Mouse (Mus musculus) heart, adult 8-10 months (tissue): ENCODE results near the gene Hsd17b7. TPM values are rescaled to one million over a fixed set of nuclear protein-coding genes. Genes with fewer than 3 reads are reported as not detected.
"Not testable (repeated sequence)": the region's sequence is repeated elsewhere in the genome, so short reads cannot be mapped to it uniquely, and the experiment has no call there.

Experiments used
- DNase-seq: peaks from one replicate; pipeline ENCODE4 v3.0.0; 2022; ENCODE audit warnings: low spot score
- total RNA-seq, 4 experiments: library from RNA; stranded (reverse); gene quantifications; 2 replicates each; pipeline ENCODE4 v1.2.4; 2022

Hsd17b7 gene
- total RNA-seq: 10 to 100 TPM; 10.5 to 15.8 (median 12.7) TPM

DNA sequence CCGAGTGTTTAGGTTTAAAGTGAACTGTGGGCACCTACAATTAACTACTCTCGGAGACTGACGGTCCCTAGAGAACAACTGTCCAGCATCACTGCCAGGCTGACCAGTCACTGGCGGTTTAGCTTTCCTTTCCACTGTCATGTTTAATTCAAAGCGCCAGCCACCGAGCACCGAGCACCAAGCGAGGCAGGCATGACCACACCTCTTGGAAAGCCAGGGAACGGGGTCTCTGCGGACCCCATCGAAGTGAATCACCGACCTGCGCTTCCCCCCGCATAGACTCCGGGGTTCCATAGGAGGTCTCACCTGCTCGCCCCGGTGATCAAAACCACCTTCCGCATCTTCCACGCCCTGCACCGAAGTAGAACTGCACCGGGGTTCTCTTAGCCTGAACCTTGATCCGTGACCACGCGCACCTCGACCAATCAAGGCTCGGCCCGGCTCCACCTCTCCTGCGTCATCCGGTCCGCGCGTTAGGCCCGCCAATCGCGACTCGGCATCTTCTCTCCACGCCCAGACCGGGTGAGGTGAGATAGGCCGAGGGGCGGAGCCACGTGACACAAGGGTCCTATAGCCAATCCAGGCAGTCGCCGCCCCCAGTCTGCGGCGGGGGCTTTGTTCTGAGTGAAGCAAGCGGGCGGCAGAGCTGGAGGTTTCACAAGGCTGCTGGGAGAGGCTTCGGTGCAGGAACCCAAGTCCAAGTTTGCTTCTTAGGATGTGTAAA is at the start of gene Hsd17b7:
TSS of gene Hsd17b7 (minus strand) at position 450 of the 724 bp plus-strand sequence.
- peak; percentile 97 for DNase-seq

DNA sequence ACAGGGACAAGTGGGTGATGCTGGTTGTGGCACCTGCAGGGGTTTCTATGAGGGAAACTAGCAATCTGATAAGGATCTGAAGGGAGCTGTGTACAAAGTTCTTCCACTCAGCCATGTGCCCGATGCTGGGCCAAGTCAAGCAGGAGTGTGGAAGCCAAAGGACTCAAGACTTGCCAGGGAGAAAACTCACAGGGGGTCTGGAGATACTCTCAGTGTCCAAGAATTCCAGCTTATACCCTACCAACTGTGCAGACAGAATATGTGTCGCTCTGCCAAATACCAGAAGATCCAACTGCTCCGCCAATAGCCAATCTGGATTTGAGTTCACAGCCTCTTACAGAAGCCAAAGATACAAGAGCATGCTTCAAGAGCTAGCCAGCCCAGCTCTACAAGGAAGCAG is 45.7 kb upstream of the Hsd17b7 start:
- no peak for DNase-seq

DNA sequence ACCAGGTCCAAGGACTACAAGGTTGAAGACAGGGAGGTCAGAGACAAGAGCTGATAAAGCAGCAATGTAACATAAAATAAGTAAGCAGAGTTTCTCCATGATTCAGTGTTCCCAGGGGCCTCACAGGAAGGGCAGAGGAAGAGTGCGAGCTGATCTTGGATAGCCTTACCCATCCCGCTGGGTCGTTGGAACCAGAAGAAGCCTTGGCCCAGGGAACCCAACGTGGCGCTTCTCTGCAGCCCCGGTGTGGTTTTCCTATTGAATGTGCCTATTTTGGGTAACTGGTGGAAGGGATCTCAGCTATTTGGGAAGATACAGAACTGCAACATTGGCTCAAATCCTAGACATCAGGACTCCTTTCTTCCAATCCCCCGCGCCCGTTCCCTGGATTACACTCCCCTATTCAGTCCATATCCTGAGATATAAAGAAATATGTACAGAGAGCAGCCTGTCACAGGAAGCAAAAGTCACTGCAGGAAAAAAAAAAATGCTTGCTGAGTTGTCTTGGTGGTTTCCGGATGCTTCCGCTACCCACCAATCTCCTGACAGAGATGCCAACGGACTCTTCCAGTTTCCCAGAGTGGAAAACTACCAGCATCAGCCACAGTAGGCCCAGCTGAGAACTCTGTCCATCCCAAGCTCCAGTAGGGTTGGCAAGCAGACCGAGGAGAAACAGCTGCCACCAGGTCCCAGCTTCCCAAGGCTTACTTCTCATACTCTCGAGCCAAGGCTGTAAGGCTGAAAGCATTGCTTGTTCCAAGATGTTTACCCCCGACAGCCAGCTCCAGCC is 41.9 kb upstream of the Hsd17b7 start:
- DNase-seq: peak; percentile 52

DNA sequence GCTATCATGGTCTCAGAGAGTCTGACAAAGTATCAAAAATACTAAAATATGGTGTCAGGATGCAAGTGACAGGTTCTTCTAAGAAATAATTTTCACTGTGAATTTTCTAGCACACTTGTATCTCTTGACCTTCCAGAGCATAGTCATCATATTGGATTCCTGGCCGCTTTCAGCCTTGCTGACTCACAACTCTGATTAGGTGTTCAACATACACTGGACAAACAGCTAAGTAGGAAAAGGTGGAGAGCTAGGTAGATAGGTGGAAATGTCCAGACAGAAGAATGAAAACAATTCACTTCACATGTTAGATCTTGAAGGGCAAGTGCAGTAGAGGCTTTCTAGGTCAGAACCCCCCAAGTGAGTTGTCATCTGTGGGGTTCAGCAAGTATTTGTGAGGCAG is 40.3 kb upstream of the Hsd17b7 start:
- no peak for DNase-seq

DNA sequence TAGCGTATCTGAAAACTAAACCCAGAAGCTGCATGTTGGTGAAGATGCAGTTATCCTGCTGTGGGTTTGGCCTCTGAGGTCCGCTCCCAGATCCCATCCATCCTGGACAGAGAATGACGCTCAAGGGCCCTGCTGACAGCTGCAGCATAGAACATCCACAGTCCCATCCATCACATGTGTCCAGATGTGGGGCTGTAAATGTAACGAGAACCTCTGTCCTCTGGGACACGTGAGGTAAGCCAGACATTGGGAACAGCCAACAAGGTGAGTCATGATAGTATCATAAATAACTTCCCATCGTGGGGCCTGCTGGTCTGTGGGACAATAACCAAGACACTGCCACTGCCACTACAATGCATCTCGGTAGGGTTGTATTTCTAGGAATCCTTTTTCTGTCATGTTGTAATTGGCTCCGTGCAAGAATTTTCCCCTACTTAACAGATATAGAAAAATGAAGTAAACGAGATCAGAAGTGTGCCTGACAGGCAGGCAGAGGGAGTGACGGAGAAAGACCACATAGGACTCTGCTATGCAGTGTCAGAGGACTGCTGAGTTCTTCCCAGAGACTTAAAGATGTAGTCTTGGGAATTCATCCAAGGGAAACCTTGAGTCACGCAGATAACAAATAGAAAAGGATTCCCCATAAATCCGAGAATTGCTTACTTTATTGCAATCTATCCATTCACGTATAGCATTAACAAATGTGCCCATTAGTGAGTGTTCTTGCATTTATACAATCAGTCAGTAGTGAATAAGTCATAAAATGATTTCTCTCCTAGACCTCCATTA is 39.6 kb upstream of the Hsd17b7 start:
- DNase-seq: no peak

DNA sequence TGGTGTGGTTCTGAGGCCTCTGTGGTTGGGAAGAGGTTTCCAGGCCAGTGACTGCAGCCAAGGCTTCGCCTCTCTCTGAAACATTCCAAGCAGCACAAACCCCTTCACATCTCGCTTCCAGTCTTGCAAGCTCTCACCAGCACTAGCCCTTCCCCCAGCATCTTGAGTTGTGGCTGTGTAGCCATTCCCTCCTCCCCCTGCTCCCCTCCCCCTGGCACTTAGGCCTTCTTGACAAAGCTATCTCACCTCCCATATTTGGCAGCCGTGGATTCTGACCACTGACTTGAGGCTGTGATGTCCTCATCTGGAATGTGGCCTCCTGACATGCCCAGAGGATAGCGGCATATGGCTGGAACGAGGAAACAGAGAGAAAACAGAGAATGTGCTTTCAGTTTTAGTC is 37.5 kb upstream of the Hsd17b7 start:
- peak; percentile 16 for DNase-seq

DNA sequence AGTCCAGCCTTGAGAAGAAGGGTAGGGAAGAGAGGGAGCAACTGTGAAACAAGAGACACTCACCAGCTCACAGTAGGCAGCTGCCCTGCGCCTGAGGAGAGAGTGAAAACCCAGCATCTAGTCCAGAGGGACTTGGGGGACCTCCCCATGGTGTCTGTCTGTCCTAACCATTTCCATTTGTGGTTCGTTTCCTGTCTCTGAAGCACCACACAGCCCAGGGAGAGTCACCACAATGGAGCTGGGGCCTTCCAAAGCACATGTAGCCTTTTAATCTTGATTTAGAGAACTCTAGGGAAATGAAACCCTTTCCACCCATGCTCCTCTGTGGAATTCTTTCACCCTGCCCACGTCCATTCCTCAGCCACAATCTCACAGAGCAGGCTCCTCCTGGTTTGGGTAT is 36.3 kb upstream of the Hsd17b7 start:
- no peak for DNase-seq

DNA sequence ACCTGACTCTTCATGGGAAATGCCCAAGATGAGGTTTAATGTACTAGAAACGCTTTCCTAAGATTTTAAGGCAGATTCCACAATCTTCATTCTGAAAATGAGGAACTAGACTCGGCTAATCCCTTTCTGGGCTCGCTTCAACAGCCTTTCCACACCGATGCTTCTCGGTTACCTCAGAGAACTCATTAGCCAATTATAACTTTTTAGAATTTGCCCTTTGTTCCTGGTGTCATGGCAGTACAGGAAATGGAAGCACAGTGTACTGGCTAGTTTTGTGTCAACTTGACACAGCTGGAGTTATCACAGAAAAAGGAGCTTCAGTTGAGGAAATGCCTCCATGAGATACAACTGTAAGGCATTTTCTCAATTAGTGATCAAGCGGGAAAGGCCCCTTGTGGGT is 24.9 kb upstream of the Hsd17b7 start:
- DNase-seq: not testable (repeated sequence)

DNA sequence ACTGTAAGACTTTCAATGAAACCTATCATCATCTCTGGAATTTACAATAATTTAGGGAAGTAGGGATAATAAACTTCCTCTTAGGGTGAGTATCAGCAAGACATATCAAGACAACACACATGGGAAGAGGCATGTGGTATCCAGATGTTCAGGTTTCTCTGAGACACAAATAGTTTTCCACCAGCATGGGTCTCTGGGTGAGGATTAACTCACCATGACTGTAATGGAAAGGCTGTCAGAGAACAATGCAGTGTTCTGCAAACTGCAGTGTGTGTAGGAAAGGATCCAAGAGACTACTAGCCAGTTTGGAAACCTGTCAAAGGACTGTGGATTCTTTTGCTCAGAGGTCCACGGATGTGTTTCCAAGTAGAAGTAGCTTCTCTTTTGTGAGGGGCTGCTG is 17.1 kb upstream of the Hsd17b7 start:
- peak; percentile 31 for DNase-seq

DNA sequence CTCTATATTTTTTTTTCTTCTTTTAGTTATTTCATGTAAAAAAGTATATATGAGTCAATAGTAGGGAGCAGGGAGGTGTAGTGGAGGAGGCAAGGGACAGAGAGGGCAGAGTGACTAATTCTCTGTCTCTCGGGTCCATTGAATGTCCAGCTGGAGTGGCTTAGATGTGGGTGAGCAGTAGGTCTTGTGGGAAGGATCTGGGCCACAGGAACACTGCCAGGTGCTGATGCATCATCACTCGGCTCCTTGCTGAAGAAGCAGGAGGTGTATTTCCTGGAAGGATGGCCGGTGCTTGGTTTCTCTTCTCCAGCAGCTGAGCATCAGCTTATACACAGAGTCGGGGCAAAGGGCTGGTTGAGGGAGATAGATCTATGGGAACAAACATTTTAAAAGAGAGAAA is 8.6 kb upstream of the Hsd17b7 start:
- DNase-seq: no peak

DNA sequence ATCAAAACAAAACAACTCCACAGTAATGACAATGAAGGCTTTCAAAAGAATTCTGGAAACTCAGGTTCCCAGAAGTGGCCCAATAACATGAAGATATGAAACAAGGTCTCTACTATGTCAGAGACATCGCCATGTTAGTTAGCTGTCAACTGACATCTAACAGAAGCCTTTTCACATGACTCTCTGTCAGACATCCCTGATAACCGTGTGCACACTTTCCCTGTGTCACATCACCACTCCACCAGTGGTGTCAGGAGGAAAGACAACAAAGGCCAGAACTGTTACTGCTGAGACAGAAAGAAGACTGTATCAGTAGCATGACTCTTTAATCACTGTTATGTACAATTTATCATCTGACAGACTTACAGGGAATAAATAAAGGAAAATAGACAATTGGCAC is 3.0 kb upstream of the Hsd17b7 start:
- no peak for DNase-seq

DNA sequence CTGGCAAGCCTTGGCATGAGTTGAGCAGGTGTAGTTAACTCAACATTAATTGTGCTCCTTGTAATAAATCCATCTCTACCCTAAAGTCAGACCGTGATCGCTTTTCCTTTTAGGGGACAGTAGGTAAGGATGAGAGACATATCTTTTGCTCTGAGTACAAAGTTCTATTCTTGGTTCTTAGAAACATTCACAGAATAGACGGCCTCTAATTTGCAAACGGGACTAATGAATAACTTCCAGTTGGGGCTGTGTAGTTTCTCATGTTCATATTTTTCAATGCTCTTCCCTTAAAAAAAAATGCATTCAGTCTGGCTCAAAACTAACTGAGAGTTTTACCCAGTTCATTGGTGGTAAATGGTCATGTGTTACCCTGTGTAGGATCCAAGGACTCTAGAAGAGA is 1.9 kb upstream of the Hsd17b7 start:
- DNase-seq: no peak

DNA sequence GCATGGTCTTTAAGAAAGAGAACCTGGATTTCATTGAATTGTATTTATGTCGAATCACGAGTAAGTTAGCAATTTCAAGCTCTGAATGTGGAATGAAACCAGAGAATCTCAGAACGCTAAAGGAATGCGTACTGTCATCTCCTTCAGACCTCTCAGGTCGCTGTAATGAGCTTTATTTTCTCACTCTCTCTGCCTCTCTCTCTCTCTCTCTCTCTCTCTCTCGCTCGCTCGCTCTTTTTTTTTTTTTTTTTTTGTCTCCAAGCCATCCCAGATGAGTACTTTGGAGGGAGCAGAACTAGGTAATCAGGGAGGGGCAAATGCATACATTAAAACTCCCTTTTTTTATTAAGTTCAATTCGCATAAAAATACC is 460 bp upstream of the Hsd17b7 start:
- DNase-seq: no peak

DNA sequence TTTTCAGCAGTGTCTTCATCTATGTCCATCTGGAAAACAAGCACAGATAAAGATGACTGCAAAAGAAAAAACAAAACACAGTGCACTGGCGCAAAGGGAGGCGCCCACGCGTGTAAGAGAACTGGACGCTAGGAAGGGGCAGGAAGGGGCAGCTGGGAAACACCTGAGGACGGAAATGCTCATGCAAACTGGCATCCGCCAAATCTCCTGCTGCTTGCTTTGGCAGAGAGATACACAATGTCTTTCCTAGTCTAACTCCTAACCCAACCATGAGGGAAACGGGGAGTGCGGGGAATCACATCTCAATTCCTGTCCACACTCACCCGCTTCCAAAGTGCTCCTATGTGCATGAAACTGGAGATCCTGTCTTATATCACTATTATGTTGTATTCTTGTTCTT is 15.9 kb downstream of the Hsd17b7 start:
- no peak for DNase-seq

DNA sequence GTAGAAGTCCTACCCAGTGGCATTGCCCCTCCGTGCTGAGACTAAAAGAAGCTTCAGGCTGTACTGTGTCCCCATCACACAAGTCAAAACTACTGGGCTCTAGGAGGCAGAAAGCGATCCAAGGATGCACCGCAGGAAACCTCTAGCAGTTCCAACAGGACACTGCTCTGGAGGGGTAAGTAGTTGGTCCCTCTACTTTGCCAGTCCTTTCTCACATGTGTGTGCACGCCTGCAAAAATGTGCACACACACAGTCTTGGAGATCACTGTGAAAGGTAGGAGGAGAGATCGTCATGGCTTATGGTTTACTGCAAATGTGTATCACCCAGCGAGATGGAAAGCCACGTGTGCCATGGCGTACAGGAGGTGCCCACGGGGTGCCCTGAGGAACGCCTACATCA is 16.4 kb downstream of the Hsd17b7 start:
- DNase-seq: no peak

DNA sequence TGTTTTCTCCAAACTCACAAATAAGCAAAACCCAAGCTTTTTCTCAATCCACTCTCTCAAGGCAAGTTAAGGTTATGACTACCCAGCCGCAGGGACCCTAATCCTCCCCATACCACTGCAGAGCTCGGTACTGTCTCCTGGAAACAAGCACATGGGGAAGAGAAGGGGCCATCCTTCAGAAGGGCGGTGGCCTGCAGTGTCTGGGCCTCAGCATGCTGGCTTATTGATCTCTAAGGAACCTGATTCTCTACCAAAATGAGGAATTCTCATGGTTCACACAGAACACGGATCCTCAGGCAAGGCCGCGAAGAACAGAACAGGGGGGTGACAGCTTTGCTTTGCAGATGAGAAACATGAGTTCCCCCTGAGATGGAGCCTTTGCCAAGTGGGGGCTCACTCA is 17.5 kb downstream of the Hsd17b7 start:
- DNase-seq: no peak

DNA sequence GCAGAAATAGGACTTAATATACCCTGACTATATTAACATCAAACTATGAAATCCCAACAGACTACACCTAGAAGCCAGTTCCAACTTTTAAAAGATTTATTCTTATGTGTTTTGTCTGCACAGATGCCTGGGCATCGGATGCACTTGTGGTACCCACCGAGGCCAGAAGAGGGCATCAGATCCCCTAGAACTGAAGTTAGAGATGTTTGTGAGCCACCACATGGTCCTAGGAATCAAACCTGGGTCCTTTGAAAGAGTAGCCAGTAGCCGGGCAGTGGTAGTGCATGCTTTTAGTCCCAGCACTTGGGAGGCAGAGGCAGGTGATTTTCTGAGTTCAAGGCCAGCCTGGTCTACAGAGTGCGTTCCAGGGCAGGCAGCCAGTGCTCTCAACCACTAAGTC is 18.4 kb downstream of the Hsd17b7 start:
- DNase-seq: no peak

DNA sequence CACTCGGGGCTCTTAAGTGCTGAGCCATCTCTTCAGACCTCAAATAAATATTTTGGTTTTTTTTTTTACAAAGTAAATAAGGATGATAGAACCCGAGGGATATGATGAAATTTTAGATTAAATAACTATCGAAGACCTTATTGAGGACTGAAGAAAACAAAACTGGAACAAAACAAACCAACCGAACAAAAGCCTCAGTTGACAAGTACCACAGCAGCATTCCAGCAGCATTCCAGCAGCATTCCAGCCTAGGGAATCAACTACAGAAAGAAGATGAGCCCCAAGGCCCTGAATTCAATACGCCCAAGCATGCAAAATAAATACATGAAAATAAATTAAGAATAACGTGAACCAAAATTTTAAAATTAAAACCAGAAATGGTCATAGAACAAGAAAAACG is 19.1 kb downstream of the Hsd17b7 start:
- DNase-seq: no peak

DNA sequence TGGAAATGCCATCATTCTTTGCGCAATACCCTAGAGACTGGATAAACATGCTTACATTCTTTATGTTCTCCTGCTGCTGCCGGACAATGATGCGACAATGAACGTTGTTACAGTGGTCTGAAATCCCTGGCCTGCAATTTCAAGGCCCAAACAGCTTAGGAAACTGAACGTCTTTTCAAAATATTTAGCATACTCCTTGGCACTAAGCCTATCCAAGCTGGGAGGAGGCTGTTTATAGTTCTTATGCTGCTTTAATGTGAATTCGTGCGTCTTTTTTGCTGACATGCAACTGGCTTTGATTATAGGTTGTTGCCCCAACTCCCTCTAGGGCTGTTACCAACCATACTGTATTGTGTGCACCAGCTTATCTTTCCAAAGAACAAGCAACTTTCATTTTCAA is 20.2 kb downstream of the Hsd17b7 start:
- DNase-seq: no peak

DNA sequence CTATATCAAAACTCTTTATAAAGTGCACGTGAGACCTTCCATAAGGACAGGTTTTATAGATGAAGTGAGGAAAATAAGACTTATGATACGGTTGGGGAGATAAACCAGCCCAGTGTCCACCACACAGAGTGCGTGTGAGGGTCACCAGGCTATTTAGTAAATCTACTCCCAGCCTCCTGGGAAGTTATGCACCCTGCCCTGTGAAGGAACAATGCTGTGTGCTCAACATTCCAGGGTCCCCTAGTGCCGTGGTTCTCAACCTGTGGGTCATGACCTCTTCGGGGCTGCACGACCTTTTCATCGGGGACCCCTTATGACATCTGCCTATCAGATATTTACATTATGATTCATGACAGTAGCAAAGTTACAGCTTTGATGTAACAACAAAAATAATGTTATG is 20.8 kb downstream of the Hsd17b7 start:
- DNase-seq: no peak

DNA sequence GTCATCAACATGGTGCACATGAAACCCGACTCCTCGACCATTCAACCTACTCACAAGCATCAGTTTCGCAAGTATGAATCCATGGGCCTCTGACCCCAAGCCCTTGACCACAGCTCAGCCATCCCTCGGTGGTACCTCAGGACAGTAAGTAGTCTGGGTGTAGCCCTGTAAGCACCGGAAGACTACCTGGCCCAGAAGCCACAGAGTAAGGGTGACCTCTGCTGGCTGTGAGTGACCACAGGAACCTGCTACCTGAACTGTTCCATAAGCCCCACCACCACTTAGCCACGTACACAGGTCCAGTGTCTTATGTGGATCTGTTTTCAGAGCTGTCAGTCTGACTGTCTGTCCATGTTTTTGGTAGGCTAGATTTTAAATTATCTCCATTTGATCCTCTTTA is 21.4 kb downstream of the Hsd17b7 start:
- DNase-seq: no peak

DNA sequence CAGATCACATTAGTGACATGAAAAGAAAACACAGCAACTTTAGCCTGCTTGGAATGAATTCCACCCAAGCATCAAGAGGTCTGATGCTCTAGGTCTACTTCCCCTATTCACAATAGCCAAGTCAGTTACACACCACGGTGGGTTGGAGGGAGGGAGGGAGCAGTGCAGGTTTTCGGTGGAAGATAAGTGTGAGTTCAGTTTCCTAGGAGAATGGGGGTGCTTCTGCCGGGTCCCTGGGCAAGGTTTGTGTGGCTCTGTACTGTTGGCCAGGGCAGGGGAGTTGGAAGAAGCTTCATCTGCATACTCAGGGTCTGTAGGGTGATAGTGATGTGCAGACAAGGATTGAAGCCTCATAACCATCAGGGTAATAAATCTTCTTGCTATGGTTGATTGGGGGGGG is 23.0 kb downstream of the Hsd17b7 start:
- no peak for DNase-seq

DNA sequence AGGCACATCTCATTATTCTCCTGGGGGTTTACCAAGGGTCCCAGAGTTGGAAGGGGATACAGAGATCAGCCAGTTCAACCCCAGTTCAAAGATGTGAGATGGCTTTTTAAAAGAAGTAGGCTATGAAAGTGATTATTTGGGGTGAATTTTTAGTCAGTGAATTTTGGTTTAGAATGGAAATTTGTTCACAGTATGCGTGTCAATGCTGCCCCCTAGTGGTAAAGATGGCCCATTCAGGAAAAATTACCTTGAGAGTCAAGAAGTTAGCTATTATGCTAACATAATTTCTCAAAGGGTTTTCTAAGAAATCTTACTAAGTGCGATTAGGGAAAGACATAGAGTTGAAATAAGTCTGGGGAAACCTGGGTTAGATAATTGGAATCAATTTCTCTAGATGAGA is 29.7 kb downstream of the Hsd17b7 start:
- no peak for DNase-seq
